Mouse (Mus musculus) duodenum, adult 2 months (tissue): ENCODE measurements around the gene Card19. TPM values are rescaled to one million over a fixed set of nuclear protein-coding genes. Genes with fewer than 3 reads are reported as not detected.

Source experiments
- polyA plus RNA-seq: library from polyadenylated mRNA; depleted of rRNA; stranded (reverse); fragments of >200 nt; gene quantifications from 2 replicates; pipeline ENCODE4 v1.2.3, GENCODE M21; 2012; ENCODE audit warnings: low replicate concordance; rRNA removed

Gene Card19
- 186 and 279 TPM in 2 replicates for polyA plus RNA-seq

GRCm38 (mm10) chr13:49215504-49216219 lies at the start of gene Card19:
Gene Card19, minus strand, starts transcription at chr13:49216037.

GRCm38 (mm10) chr13:49248467-49248862 lies 32.6 kb upstream of the Card19 start, which contains the start of gene Susd3:
Gene Susd3, minus strand, starts transcription at chr13:49248706.

GRCm38 (mm10) chr13:49187288-49188218 lies 28.3 kb downstream of the Card19 start, which contains the start of gene Ninj1:
Gene Ninj1, plus strand, starts transcription at chr13:49187485.

Other genes with a start within 250 kb of the Card19 start
- 45.4 and 58.9 TPM in 2 replicates for gene Fam120a, start 248.0 kb downstream of the Card19 start, polyA plus RNA-seq
- 18.0 and 29.1 TPM in 2 replicates for gene Wnk2, start 68.0 kb downstream of the Card19 start, polyA plus RNA-seq
- 64.4 and 216 TPM in 2 replicates for gene Ninj1, start 28.6 kb downstream of the Card19 start, polyA plus RNA-seq
- 3.3 and 4.8 TPM in 2 replicates for gene Susd3, start 32.7 kb upstream of the Card19 start, polyA plus RNA-seq
- 0.79 and 1.2 TPM in 2 replicates for gene Fgd3, start 104.3 kb upstream of the Card19 start, polyA plus RNA-seq
- gene Bicd2, start 125.5 kb upstream of the Card19 start, polyA plus RNA-seq: 5.3 and 7.6 TPM in 2 replicates
- gene Ippk, start 205.2 kb upstream of the Card19 start, polyA plus RNA-seq: 2.2 and 5.4 TPM in 2 replicates